Mouse (Mus musculus): Measurements from ENCODE around the gene Ager.

The Ager gene

GRCm38 (mm10) chr17:34585121-34585520 is 12.5 kb upstream of the Ager start:
- in situ Hi-C loops (cut with MboI, MseI) = no loop called here

- in situ Hi-C loops (cut with MboI, MseI) = no loop called here
These were observed 11.5 kb upstream of the Ager start for GRCm38 (mm10) chr17:34585877-34586771.

- in situ Hi-C loops (cut with MboI, MseI) = no loop called here
These were observed 10.8 kb upstream of the Ager start for GRCm38 (mm10) chr17:34586796-34587422.

GRCm38 (mm10) chr17:34587423-34587811 is 10.2 kb upstream of the Ager start:
- in situ Hi-C loops (cut with MboI, MseI) = no loop called here

GRCm38 (mm10) chr17:34587814-34588213 is 9.8 kb upstream of the Ager start:
- in situ Hi-C loops (cut with MboI, MseI) = no loop called here

- in situ Hi-C loops (cut with MboI, MseI) = no loop called here
These were observed 8.9 kb upstream of the Ager start for GRCm38 (mm10) chr17:34588767-34589166.

- in situ Hi-C loops (cut with MboI, MseI) = no loop called here
These were observed 8.5 kb upstream of the Ager start for GRCm38 (mm10) chr17:34589206-34589605.

GRCm38 (mm10) chr17:34589681-34590101 is 8.0 kb upstream of the Ager start, which contains the start of gene Gpsm3:
Gene Gpsm3 (plus strand): TSS chr17:34589806.
- in situ Hi-C loops (cut with MboI, MseI) = no loop called here

GRCm38 (mm10) chr17:34590154-34590987 is 7.3 kb upstream of the Ager start:
- in situ Hi-C loops (cut with MboI, MseI) = no loop called here

- in situ Hi-C loops (cut with MboI, MseI) = no loop called here
These were observed 6.4 kb upstream of the Ager start, which contains the start of gene Pbx2 for GRCm38 (mm10) chr17:34591029-34591993. Gene Pbx2 (plus strand): TSS chr17:34591266.

- in situ Hi-C loops (cut with MboI, MseI) = no loop called here
These were observed 5.7 kb upstream of the Ager start for GRCm38 (mm10) chr17:34591994-34592375.

- in situ Hi-C loops (cut with MboI, MseI) = no loop called here
These were observed 4.8 kb upstream of the Ager start for GRCm38 (mm10) chr17:34592581-34593549.

GRCm38 (mm10) chr17:34593752-34594525 is 3.7 kb upstream of the Ager start:
- in situ Hi-C loops (cut with MboI, MseI) = no loop called here

- in situ Hi-C loops (cut with MboI, MseI) = no loop called here
These were observed 1.6 kb upstream of the Ager start for GRCm38 (mm10) chr17:34596098-34596497.

GRCm38 (mm10) chr17:34599891-34600290 is 2.2 kb downstream of the Ager start:
- in situ Hi-C loops (cut with MboI, MseI) = loop anchor here (10.0 kb wide), 1 partner anchor 565 kb away; the partner anchor contains the start of genes Col11a2, Rxrb and Slc39a7

- in situ Hi-C loops (cut with MboI, MseI) = loop anchor here (10.0 kb wide), 1 partner anchor 567 kb away; the partner anchor contains the start of genes Col11a2, Rxrb and Slc39a7
These were observed 4.1 kb downstream of the Ager start for GRCm38 (mm10) chr17:34601796-34602195.

- in situ Hi-C loops (cut with MboI, MseI) = loop anchor here (10.0 kb wide), 1 partner anchor 569 kb away; the partner anchor contains the start of genes Col11a2, Rxrb and Slc39a7
These were observed 5.9 kb downstream of the Ager start, which contains the start of gene Rnf5 for GRCm38 (mm10) chr17:34603375-34604060. Gene Rnf5 (minus strand): TSS chr17:34603690.
